Mouse (Mus musculus) ES-E14 (cell line): ENCODE measurements at regions not wholly inside any gene's neighbourhood (a gene's known extent, or its start where the extent isn't known, plus 50 kb on each side); places are given as distances from the start of the nearest gene placed in this dataset.

Experiments
- CHD2 ChIP-seq: IDR thresholded peaks from 2 replicates; pipeline ENCODE4 v1.6.1; 2014; ENCODE audit warnings: mild to moderate bottlenecking, low read depth, low read length, inconsistent platforms
- HCFC1 ChIP-seq: IDR thresholded peaks from 2 replicates; pipeline ENCODE4 v1.6.1; 2012; ENCODE audit warnings: low read length, inconsistent platforms, borderline replicate concordance; ENCODE audit not compliant: insufficient read depth
- MAFK ChIP-seq: IDR thresholded peaks from 2 replicates; pipeline ENCODE4 v1.6.1; 2014; ENCODE audit warnings: mild to moderate bottlenecking, low read depth, low read length, inconsistent platforms; ENCODE audit not compliant: insufficient read depth
- ZC3H11A ChIP-seq: IDR thresholded peaks from 2 replicates; pipeline ENCODE4 v1.6.1; 2012; ENCODE audit warnings: low read depth, mild to moderate bottlenecking, inconsistent platforms, low read length, borderline replicate concordance
- ZNF384 ChIP-seq: IDR thresholded peaks from 2 replicates; pipeline ENCODE4 v1.6.1; 2012; ENCODE audit warnings: low read depth, low read length, inconsistent platforms

DNA sequence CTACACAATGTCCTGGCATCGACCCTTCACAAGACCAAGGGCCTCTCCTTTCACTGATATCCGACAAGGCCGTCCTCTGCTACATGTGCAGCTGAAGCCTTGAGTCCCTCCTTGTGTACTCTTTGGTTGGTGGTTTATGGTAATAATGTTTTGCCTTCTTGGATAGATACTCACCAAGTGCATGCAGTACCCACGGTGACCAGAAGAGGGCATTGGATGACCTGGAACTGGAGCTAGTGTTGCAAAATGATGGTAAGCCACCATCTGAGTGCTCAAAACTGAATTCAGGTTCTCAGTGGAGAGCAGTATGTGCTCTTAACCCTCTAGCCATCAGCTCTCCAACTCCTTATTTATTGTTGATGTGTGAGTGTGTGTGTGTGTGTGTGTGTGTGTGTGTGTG is 103.2 kb upstream of the 4933402E13Rik start:
- TF ChIP-seq CHD2 (no peak), ZC3H11A (peak; percentile 44; the same call in 1 of the 2 replicates), HCFC1 (no peak), ZNF384 (no peak), MAFK (no peak)
